Mouse (Mus musculus) cortical plate, adult 2 months (tissue): ENCODE data around the gene Kcnrg.

Experiments used
- CTCF ChIP-seq: fragments of 200-500 bp; IDR thresholded peaks from 2 replicates; pipeline ENCODE4 v1.5.1; 2011; ENCODE audit warnings: mild to moderate bottlenecking, control low read depth, low read length; ENCODE audit not compliant: insufficient read depth; ENCODE audit errors: extremely low read depth
- POLR2A ChIP-seq: fragments of 200-500 bp; IDR thresholded peaks from 2 replicates; pipeline ENCODE4 v1.6.1; 2011; ENCODE audit warnings: mild to moderate bottlenecking, low read length, control low read depth; ENCODE audit not compliant: insufficient read depth; ENCODE audit errors: extremely low read depth

DNA sequence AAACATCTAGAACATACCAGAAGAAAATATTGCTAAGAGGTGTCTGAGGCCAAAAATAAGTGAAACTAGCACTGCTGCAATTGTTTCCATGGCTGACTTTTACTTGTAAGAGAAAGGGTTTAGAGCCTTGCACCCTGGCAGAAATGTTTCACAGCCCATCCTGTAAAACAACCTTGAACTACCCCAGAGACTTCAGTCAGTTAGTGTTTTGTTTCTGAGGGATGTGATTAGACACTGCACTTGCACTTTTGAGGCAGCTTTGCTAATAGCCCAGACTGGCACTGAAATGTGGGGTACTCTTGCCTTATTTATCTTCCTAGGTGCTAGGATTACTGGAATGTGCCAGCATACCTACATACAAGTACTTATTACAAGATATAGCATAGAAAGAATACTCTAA lies 28.7 kb downstream of the Kcnrg start:
- no peak for TF ChIP-seq CTCF
- TF ChIP-seq POLR2A, result no peak
